Mouse (Mus musculus) cerebellum, adult (tissue): ENCODE results near the gene Tbx19.

Experiments used
- ATAC-seq: cut with Nextera tagmentation; 2 replicates; pipeline ENCODE4 v1.9.2; 2017; ENCODE audit warnings: mild to moderate bottlenecking, moderate library complexity, mixed read lengths; ENCODE audit not compliant: insufficient number of reproducible peaks, low FRiP score, low TSS enrichment

The Tbx19 gene

DNA sequence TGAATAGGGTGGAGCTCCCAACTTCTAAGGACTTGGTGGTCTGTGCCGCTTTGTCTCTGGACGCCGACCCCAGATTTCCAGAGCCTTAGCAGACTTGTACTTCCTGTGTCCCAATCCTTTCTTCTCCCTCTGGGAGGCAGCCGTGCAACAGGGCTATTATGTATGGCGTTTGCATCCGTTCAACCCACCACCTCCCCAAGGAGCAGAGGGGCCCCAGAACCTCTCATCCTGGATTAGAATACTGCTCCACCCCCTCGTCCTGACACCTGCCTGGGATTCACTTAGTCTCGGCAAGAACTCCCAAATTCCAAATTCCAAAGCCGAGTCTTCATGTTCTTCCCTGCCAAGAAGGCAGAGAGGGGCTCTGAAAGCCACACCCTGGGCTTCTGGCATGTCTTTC, 40.8 kb downstream of the Tbx19 start:
- ATAC-seq, result peak; percentile 22; the same call in 1 of the 2 replicates

DNA sequence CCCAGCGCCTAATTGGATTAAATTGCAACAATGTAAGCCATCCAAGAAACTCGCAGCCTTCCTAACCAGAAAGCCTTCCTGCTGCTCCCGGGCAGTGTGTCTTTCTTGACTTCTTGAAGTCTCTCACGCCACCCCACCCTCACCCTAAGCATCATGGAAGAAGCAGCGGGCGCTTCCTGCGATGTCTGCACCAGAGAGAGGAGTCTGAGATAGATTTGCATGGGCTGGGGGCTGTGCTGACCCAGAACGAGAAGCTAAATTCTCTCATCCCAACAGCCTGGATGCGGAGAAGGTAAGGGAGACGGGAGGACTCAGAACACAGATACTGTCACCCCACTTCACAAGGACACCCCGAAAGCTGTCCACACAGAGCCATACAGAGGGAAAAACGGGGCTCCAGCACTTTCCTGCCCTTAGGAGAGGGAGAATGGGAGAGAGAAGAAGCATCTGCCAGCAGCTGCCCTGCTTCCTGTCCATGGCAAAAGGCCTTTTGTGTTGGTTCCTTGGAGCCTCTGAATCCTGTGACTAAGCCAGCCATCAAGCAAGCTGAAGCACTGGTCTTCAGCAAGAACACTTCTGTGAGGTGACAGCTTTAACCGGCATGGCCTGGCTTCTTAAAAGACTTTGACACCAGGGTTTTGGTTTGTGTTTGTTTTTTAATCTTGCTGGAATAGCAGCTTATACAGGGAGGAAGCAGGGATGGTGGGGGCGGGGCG, 41.4 kb downstream of the Tbx19 start:
- no peak for ATAC-seq

- no peak for ATAC-seq
Measured at GRCm38 (mm10) chr1:165114460-165115175, 46.0 kb downstream of the Tbx19 start.

DNA sequence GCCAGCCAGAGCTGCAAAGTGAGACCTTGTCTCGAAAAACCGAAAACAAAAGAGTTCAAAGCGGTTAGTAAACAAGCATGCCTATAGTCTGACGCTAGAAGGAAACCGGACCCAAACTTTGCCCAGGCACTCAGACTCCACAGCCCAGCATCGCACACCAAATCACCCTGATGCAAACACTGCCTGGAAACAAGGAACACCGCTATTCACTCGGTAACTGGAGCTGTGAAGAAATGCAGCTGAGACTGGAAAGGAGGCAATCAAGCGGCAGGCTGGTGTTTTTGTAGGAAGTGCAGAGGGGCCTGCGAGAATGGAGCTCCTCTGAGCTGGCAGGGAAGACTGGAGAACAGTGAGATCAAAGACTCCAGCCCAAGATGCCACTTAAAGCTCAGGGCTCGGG, 46.9 kb downstream of the Tbx19 start:
- no peak for ATAC-seq

- no peak for ATAC-seq
Measured at GRCm38 (mm10) chr1:165110659-165111058, 49.9 kb downstream of the Tbx19 start.

DNA sequence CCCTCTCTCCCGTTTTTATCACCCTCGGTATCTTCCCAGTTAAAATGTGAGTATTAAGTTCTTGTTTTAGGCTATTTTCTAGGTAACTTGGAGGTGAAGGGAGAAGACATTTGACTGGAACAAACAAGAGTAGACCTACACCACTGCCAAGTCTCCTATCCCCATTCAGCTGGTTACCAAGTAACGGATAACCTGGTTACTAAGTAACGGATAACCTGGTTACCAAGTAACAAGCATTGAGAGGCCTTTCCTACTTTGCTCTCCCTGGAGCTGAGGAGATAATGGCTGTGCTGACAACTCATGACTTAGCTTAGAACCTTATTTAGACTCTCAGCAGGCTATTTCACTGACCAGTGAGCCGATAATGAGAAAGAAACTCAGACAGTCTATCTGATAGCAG, 51.4 kb downstream of the Tbx19 start:
- no peak for ATAC-seq

DNA sequence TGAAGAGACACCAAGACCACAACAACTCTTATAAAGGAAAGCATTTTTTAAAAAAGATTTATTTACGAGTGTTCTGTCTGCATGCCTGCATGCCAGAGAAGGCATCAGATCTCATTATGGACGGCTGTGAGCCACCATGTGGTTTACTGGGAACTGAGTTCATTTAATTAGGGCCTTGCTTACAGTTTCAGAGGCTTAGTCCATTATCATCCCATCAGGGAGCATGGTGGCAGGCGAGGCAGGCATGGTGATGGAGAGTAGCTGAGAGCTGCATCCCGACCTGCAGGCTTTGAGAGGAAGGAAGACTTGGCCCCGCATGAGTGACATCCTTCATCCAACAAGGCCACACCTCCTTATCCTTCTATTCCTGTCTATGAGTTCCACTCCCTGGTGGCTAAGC, 52.1 kb downstream of the Tbx19 start:
- no peak for ATAC-seq

- ATAC-seq, result no peak
Measured at GRCm38 (mm10) chr1:165106011-165106385, 54.6 kb downstream of the Tbx19 start.

DNA sequence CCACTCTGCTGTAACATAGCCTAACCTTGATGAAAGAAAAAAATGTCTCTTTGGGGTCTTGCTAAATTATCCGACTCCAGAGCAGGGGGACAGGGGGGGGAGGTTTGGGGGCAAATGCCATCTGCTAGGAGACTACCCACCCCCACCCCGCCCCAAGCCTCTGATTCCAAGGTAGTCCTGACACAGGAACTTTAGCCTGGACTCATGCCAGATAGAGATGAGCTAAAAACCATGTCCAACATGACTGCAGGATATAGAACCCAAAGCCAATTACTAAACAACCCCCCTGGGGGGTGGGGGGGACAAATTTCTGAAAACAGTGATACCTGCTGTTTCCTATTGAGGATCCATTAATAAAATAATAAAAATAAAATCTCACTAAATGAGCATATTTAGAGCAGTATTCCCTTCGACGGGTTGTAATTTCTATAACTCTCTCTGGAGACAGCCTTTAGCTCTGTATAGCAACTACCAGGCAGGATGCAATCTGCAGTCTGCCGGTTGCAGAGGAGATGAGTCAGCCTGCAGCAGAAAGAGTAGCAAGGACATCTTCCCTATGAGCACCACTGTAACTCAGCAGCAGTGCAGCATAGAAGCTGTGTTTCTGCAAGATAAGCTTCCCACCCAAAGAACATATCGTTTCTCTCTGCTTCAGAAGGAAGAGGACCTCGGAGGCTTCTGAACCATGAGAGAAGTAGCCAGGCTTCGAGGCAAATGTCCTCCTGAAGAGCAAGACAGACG, 55.1 kb downstream of the Tbx19 start:
- no peak for ATAC-seq

DNA sequence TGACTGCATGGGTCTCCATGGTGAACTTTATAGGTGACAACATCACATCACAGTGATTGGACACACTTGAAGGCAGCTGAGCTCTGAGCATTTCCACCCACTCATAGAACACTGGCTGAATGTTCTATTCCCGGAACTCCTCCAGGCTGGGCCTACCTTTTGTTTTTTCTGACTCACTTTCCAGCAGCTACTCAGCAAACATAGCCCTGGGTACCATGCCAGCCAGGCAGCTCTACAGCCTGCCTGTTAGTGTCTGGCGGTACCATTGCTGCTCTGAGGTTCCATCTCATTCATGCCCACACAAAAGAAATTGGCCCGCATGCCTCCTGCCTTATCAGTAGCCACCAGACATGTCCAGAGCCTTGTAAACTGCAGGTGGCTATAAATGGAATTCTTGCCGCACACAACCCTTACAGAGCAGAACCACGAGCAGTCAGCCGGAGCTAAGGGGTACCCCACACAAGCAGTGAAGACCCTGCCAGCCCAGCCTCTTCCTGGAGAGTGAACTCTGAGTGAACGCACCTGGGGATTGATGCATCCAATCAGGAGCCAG, 55.8 kb downstream of the Tbx19 start:
- no peak for ATAC-seq

GRCm38 (mm10) chr1:165099569-165099968, 61.0 kb downstream of the Tbx19 start:
- ATAC-seq, result no peak

GRCm38 (mm10) chr1:165094871-165095270, 65.7 kb downstream of the Tbx19 start:
- ATAC-seq, result no peak

- peak; percentile 79 for ATAC-seq
Measured at GRCm38 (mm10) chr1:165091721-165092120, 68.9 kb downstream of the Tbx19 start.

DNA sequence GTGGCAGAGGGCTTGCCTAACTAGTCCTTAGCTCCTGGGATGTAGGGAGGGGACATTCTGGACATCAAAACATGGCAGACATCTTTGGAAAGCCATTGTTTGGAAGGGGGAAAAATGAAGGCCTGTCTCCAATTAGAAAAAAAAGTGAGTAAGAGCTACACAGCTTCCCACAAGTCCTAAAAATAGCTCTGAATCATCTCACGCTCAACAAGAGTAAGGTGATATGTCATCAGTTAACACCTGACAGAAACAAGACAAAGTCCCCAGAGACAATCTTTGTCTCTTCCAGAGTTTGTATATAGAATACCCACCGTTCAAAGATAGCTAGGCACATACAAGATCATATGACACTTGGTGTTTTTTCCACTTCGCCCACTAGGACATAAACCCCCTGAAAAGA, 71.0 kb downstream of the Tbx19 start:
- no peak for ATAC-seq
